Mouse (Mus musculus): Measurements from ENCODE around the gene Syne1. TPM values are rescaled to one million over a fixed set of nuclear protein-coding genes. Genes with fewer than 3 reads are reported as not detected.
"Not testable (repeated sequence)": the region's sequence is repeated elsewhere in the genome, so short reads cannot be mapped to it uniquely, and the experiment has no call there.

The Syne1 gene
- total and polyA plus RNA-seq, 2 experiments from 2014 or later, result 25.9 to 71.2 TPM

DNA sequence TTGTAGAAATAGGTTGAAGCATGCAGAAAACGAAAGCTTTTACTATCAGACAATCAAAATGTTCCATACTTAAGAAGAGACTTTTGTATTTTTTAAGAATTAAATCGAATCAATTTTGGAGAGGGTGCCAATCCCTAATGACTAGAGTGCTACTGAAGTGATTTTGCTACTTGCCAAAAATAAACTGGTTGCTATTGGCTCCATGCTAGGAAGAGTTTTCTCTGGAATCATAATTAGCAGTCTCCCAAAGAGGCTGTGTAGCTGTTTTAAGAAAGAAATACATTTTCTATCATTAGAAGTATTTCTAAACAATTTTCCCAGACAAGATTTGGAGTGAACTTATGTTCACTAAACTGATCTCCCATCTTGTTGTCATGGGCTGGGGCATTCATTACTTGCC lies 43.8 kb downstream of the Syne1 start:
- WGBS, result 60% methylated on average over 2 of the region's 2 CpGs
- Histone ChIP-seq H3K4me1 (ENCODE audit: control insufficient read depth, insufficient read depth) (peaks cover 4% of the 10 kb centered on the region; the same call in 1 of the 2 replicates), H3K9me3 (replicated peaks; ENCODE audit: control insufficient read depth, low read length) (no peaks in the 10 kb centered on the region), H3K4me3 (ENCODE audit: low read depth, low read length) (no peak overlapping the region), H3K27me3 (ENCODE audit: control insufficient read depth, insufficient read depth, low read length) (no peaks in the 10 kb centered on the region), H3K4me2 (ENCODE audit: low read depth, low read length) (no peak overlapping the region), H3K9ac (replicated peaks; ENCODE audit: low read depth, low read length) (no peak overlapping the region), H3K27ac (ENCODE audit: low read depth) (no peak overlapping the region), H3K36me3 (replicated peaks; ENCODE audit: control insufficient read depth, insufficient read depth, low read length) (no peaks in the 10 kb centered on the region)
- ATAC-seq (ENCODE audit: insufficient read depth, low read depth), result no peak
- no peak for DNase-seq (ENCODE audit: low spot score)
- TF ChIP-seq CTCF (IDR thresholded peaks at IDR 0.05; ENCODE audit: low read depth) (no peak), EP300 (IDR thresholded peaks at IDR 0.05; ENCODE audit: low read depth) (no peak)

DNA sequence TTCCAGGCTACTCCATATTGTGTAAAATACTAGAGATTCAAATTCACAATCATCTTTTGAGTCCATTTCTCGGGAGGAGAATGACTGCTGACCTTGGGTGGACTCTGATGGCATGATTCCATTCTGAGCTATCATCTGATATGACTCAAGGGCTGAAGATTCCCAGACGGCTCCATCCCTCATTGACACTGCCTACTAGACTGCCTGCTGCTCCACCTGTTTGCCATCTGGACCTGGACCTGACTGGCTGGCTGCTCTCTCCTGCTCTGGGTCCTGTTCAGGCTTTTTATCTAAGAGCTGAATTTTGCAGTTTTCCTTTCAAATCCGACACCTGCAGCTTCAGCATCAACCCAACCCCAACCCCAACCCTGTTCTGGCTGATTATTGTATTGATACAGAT lies 46.5 kb downstream of the Syne1 start:
- Histone ChIP-seq H3K4me3 (ENCODE audit: low read depth, low read length) (no peak overlapping the region), H3K9me3 (replicated peaks; ENCODE audit: control insufficient read depth, low read length) (no peaks in the 10 kb centered on the region), H3K27me3 (ENCODE audit: control insufficient read depth, insufficient read depth, low read length) (no peaks in the 10 kb centered on the region), H3K27ac (ENCODE audit: low read depth) (no peak overlapping the region), H3K4me2 (ENCODE audit: low read depth, low read length) (no peak overlapping the region), H3K9ac (replicated peaks; ENCODE audit: low read depth, low read length) (no peak overlapping the region), H3K4me1 (ENCODE audit: control insufficient read depth, insufficient read depth) (peaks cover 4% of the 10 kb centered on the region; the same call in 1 of the 2 replicates), H3K36me3 (replicated peaks; ENCODE audit: control insufficient read depth, insufficient read depth, low read length) (no peaks in the 10 kb centered on the region)
- no peak for DNase-seq (ENCODE audit: low spot score)
- WGBS, result 44% methylated on average over 3 of the region's 3 CpGs
- TF ChIP-seq CTCF (IDR thresholded peaks at IDR 0.05; ENCODE audit: low read depth), result no peak
- TF ChIP-seq EP300 (IDR thresholded peaks at IDR 0.05; ENCODE audit: low read depth), result no peak
- no peak for ATAC-seq (ENCODE audit: insufficient read depth, low read depth)

DNA sequence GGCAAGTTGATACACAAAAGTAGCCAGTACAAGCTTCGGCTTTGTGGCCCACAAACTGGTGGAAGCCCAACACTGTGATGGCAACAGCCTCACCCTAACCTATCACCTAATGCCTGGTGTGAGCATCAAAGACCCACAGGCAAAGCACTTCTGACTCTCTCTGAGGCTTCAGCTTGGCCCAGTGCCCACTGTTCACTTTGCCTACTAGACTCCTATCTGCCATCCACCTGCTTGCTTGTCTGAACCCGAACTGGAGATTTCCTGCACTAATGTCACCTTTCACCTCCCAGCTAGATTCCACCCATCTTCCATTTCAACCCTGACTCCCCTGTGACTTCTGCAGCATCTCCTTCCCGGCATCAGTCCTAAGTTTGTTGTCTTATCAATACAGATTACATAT lies 47.4 kb downstream of the Syne1 start:
- ATAC-seq (ENCODE audit: insufficient read depth, low read depth), result no peak
- DNase-seq (ENCODE audit: low spot score), result no peak
- no peak overlapping the region for H3K9ac ChIP-seq (replicated peaks; ENCODE audit: low read depth, low read length)
- no peak overlapping the region for H3K27ac ChIP-seq (ENCODE audit: low read depth)
- no peaks in the 10 kb centered on the region for H3K36me3 ChIP-seq (replicated peaks; ENCODE audit: control insufficient read depth, insufficient read depth, low read length)
- no peak overlapping the region for H3K4me2 ChIP-seq (ENCODE audit: low read depth, low read length)
- peaks cover 4% of the 10 kb centered on the region; the same call in 1 of the 2 replicates for H3K4me1 ChIP-seq (ENCODE audit: control insufficient read depth, insufficient read depth)
- no peaks in the 10 kb centered on the region for H3K27me3 ChIP-seq (ENCODE audit: control insufficient read depth, insufficient read depth, low read length)
- H3K9me3 ChIP-seq (replicated peaks; ENCODE audit: control insufficient read depth, low read length), result no peaks in the 10 kb centered on the region
- WGBS, result 57% methylated on average over 3 of the region's 3 CpGs
- no peak overlapping the region for H3K4me3 ChIP-seq (ENCODE audit: low read depth, low read length)
- TF ChIP-seq CTCF (IDR thresholded peaks at IDR 0.05; ENCODE audit: low read depth) (no peak), EP300 (IDR thresholded peaks at IDR 0.05; ENCODE audit: low read depth) (no peak)

DNA sequence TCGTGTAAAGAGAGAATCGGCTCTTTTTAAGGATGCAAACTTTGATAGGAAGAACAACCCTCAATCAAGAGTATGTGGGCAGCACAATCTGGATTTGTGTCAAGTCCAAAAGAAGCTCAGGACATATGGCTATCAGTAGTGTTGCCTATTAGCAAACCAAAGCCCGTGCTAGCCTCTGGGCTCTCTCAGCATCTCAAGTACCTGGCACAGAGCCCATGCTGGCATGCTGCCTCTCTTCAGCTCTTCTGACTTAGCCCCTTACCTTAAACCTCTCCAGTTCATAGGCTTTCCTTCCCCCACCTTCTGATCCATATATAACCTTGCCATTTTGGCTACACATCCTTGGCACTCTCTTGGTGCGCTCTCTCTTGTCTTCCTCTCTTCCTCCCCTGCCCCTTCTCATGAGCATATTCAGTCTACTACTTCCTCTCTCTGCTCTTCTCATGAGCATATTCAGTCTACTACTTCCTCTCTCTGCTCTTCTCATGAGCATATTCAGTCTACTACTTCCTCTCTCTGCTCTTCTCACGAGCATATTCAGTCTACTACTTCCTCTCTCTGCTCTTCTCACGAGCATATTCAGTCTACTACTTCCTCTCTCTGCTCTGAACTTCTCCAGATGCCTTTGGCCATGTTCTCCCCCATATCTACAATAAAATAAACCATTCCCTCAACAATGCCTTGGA lies 51.5 kb downstream of the Syne1 start:
- not testable (repeated sequence) for H3K36me3 ChIP-seq (replicated peaks; ENCODE audit: control insufficient read depth, insufficient read depth, low read length); H3K4me1 ChIP-seq (ENCODE audit: control insufficient read depth, insufficient read depth); H3K27me3 ChIP-seq (ENCODE audit: control insufficient read depth, insufficient read depth, low read length); H3K9me3 ChIP-seq (replicated peaks; ENCODE audit: control insufficient read depth, low read length); DNase-seq (ENCODE audit: low spot score); H3K4me3 ChIP-seq (ENCODE audit: low read depth, low read length); ATAC-seq (ENCODE audit: insufficient read depth, low read depth); H3K9ac ChIP-seq (replicated peaks; ENCODE audit: low read depth, low read length); H3K4me2 ChIP-seq (ENCODE audit: low read depth, low read length); H3K27ac ChIP-seq (ENCODE audit: low read depth)
- 51% methylated on average over 6 of the region's 6 CpGs for WGBS

DNA sequence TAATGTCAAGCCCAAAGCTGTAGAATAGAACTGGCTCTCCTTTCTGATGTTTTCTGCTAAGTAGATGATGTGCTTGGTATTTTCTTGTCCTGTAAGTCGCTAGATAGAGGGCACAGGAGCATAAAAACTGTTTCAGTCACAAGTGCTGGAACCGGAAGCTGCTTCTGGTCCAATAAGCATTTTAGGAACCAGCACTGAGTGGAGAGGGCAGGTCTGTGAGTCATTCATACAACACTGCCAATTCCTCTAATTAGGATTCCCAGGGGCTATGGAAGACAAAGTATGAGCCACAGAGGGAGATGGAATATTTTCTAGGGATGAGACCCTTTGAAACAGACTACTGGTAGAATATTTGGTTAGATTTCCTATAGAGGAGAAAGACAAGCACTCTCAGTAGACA lies 53.4 kb downstream of the Syne1 start:
- Histone ChIP-seq H3K36me3 (replicated peaks; ENCODE audit: control insufficient read depth, insufficient read depth, low read length) (no peaks in the 10 kb centered on the region), H3K4me3 (ENCODE audit: low read depth, low read length) (no peak overlapping the region), H3K27me3 (ENCODE audit: control insufficient read depth, insufficient read depth, low read length) (no peaks in the 10 kb centered on the region), H3K4me2 (ENCODE audit: low read depth, low read length) (no peak overlapping the region), H3K27ac (ENCODE audit: low read depth) (no peak overlapping the region), H3K9ac (replicated peaks; ENCODE audit: low read depth, low read length) (no peak overlapping the region), H3K9me3 (replicated peaks; ENCODE audit: control insufficient read depth, low read length) (no peaks in the 10 kb centered on the region), H3K4me1 (ENCODE audit: control insufficient read depth, insufficient read depth) (no peaks in the 10 kb centered on the region)
- 76% methylated on average over 2 of the region's 2 CpGs for WGBS
- ATAC-seq (ENCODE audit: insufficient read depth, low read depth) (no peak), DNase-seq (ENCODE audit: low spot score) (no peak)
- TF ChIP-seq EP300 (IDR thresholded peaks at IDR 0.05; ENCODE audit: low read depth) (no peak), CTCF (IDR thresholded peaks at IDR 0.05; ENCODE audit: low read depth) (no peak)

DNA sequence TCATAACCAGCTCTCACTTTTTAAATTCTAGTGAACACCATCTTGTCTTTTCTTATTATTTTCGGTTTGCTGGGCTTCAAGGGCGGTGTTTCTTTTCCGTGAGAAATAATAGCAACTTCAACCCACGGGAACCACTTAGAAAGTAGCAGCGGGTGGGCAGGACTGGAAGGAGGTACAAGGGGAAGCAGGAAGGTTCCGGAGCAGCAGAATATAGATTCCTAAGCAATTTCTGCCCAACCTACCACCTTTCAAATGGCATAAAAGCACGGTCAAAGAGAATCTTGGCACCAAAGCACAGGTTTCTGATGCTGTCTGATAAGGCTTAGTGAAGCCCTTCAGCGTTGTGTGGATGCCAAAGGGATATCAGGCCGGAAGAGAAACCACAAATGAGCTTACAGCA lies 60.2 kb downstream of the Syne1 start:
- H3K9ac ChIP-seq (replicated peaks; ENCODE audit: low read depth, low read length), result no peak overlapping the region
- no peak overlapping the region for H3K27ac ChIP-seq (ENCODE audit: low read depth)
- H3K4me1 ChIP-seq (ENCODE audit: control insufficient read depth, insufficient read depth), result no peaks in the 10 kb centered on the region
- ATAC-seq (ENCODE audit: insufficient read depth, low read depth) (no peak), DNase-seq (ENCODE audit: low spot score) (no peak)
- H3K4me3 ChIP-seq (ENCODE audit: low read depth, low read length), result no peak overlapping the region
- no peak for TF ChIP-seq CTCF (IDR thresholded peaks at IDR 0.05; ENCODE audit: low read depth)
- no peak for TF ChIP-seq EP300 (IDR thresholded peaks at IDR 0.05; ENCODE audit: low read depth)
- H3K4me2 ChIP-seq (ENCODE audit: low read depth, low read length), result no peak overlapping the region
- H3K9me3 ChIP-seq (replicated peaks; ENCODE audit: control insufficient read depth, low read length), result no peaks in the 10 kb centered on the region
- no peaks in the 10 kb centered on the region for H3K36me3 ChIP-seq (replicated peaks; ENCODE audit: control insufficient read depth, insufficient read depth, low read length)
- no peaks in the 10 kb centered on the region for H3K27me3 ChIP-seq (ENCODE audit: control insufficient read depth, insufficient read depth, low read length)
- 80% methylated on average over 9 of the region's 9 CpGs for WGBS

All from heart, postnatal 0 days (tissue).